Mouse (Mus musculus) small intestine, adult 2 months (tissue): ENCODE results near the gene Rnf135.

Source experiments
- CTCF ChIP-seq: fragments of 200-500 bp; IDR thresholded peaks from 2 replicates; pipeline ENCODE4 v1.5.1; 2012; ENCODE audit warnings: low read depth, mild to moderate bottlenecking, control low read depth, inconsistent platforms, low read length, moderate library complexity, mixed read lengths; ENCODE audit not compliant: insufficient replicate concordance, insufficient read length; ENCODE audit errors: extremely low read depth
- POLR2A ChIP-seq: fragments of 200-500 bp; IDR thresholded peaks from 2 replicates; pipeline ENCODE4 v1.6.1; 2012; ENCODE audit warnings: low read depth, mild to moderate bottlenecking, control low read depth, inconsistent platforms, low read length, moderate library complexity

- no peak for TF ChIP-seq CTCF
- TF ChIP-seq POLR2A, result no peak
These were observed 45.9 kb upstream of the Rnf135 start for GRCm38 (mm10) chr11:80137773-80138172.
